Mouse (Mus musculus) heart, embryonic 14.5 days (tissue): ENCODE measurements around the gene Lrrc9. TPM values are rescaled to one million over a fixed set of nuclear protein-coding genes. Genes with fewer than 3 reads are reported as not detected.
A peak's percentile ranks its signal among the peaks of the same experiment; 100 is the strongest.

ENCODE experiments used
- ATAC-seq: fragments of 200-750 bp; cut with Nextera tagmentation; 2 replicates; pipeline ENCODE4 v1.8.0; 2017; ENCODE audit warnings: low read depth, moderate TSS enrichment; ENCODE audit not compliant: insufficient number of reproducible peaks, insufficient read depth, low FRiP score
- H3K27ac ChIP-seq, 2 experiments: fragments of 200-500 bp in 1 of 2; fragments of 300-500 bp in 1 of 2; sonication (generic) in 1 of 2; replicated peaks in 1 of 2; 2 replicates each; pipeline ENCODE4 v1.5.1; 2012 to 2014; ENCODE audit warnings: low read depth in 2 of 2, low read length in 2 of 2, control low read depth in 1 of 2, mild to moderate bottlenecking in 1 of 2, mixed read lengths in 1 of 2; ENCODE audit not compliant: control insufficient read depth in 1 of 2, insufficient read depth in 1 of 2
- H3K27me3 ChIP-seq: fragments of 300-500 bp; sonication (generic); 2 replicates; pipeline ENCODE4 v1.6.1; 2014; ENCODE audit warnings: mild to moderate bottlenecking, low read length, control low read depth; ENCODE audit not compliant: control insufficient read depth, insufficient read depth
- H3K36me3 ChIP-seq: fragments of 300-500 bp; sonication (generic); 2 replicates; pipeline ENCODE4 v1.6.1; 2014; ENCODE audit warnings: mild to moderate bottlenecking, control low read depth, low read length, mixed read lengths; ENCODE audit not compliant: control insufficient read depth, insufficient read depth
- H3K4me1 ChIP-seq, 2 experiments: fragments of 200-500 bp in 1 of 2; fragments of 300-500 bp in 1 of 2; sonication (generic) in 1 of 2; 2 replicates each; pipeline ENCODE4 v1.6.1; 2012 to 2014; ENCODE audit warnings: low read length in 2 of 2, control low read depth in 1 of 2, mixed read lengths in 1 of 2; ENCODE audit not compliant: control insufficient read depth in 2 of 2, insufficient read depth in 2 of 2
- H3K4me2 ChIP-seq: fragments of 300-500 bp; sonication (generic); 2 replicates; pipeline ENCODE4 v1.6.1; 2014; ENCODE audit warnings: mild to moderate bottlenecking, low read length
- H3K4me3 ChIP-seq, 2 experiments: fragments of 200-500 bp in 1 of 2; fragments of 300-500 bp in 1 of 2; sonication (generic) in 1 of 2; 2 replicates each; pipeline ENCODE4 v1.5.1; 2012 to 2014; ENCODE audit warnings: low read length in 2 of 2, mild to moderate bottlenecking in 2 of 2, control low read depth in 1 of 2, low read depth in 1 of 2, moderate library complexity in 1 of 2; ENCODE audit not compliant: control insufficient read depth in 1 of 2, insufficient read depth in 1 of 2
- H3K9ac ChIP-seq: fragments of 300-500 bp; sonication (generic); 2 replicates; pipeline ENCODE4 v1.6.1; 2014; ENCODE audit warnings: mild to moderate bottlenecking, low read length
- H3K9me3 ChIP-seq: fragments of 300-500 bp; sonication (generic); 2 replicates; pipeline ENCODE4 v1.6.1; 2016; ENCODE audit warnings: low read length, control low read depth; ENCODE audit not compliant: control insufficient read depth
- WGBS: fragments of 180-500 bp; shearing (Covaris S2); extraction: QIAGEN DNeasy Blood & Tissue Kit; methylation state at CpG from one replicate; pipeline ENCODE4 v1.1.7; 2014; 5-methylcytosine and 5-hydroxymethylcytosine counted together
- polyA plus RNA-seq: library from polyadenylated mRNA; unstranded; fragments of >200 nt; fragmentation: Nextera tagmentation; extraction: Ambion mirVana; gene quantifications from 2 replicates; pipeline ENCODE4 v1.2.1, GENCODE M21; 2014

The Lrrc9 gene
- polyA plus RNA-seq, 1 experiment from 2014 or later = 0.77 TPM

- Histone ChIP-seq H3K4me3 (no peak overlapping the region), H3K4me1 (no peaks in the 10 kb centered on the region), H3K4me2 (no peak overlapping the region), H3K36me3 (no peaks in the 10 kb centered on the region), H3K9me3 (no peaks in the 10 kb centered on the region), H3K27me3 (no peaks in the 10 kb centered on the region), H3K9ac (no peak overlapping the region), H3K27ac (no peak overlapping the region)
- no peak for ATAC-seq
- 54% methylated on average over 17 of the region's 17 CpGs for WGBS
These were observed 12.3 kb downstream of the Lrrc9 start for GRCm38 (mm10) chr12:72453941-72454340.

DNA sequence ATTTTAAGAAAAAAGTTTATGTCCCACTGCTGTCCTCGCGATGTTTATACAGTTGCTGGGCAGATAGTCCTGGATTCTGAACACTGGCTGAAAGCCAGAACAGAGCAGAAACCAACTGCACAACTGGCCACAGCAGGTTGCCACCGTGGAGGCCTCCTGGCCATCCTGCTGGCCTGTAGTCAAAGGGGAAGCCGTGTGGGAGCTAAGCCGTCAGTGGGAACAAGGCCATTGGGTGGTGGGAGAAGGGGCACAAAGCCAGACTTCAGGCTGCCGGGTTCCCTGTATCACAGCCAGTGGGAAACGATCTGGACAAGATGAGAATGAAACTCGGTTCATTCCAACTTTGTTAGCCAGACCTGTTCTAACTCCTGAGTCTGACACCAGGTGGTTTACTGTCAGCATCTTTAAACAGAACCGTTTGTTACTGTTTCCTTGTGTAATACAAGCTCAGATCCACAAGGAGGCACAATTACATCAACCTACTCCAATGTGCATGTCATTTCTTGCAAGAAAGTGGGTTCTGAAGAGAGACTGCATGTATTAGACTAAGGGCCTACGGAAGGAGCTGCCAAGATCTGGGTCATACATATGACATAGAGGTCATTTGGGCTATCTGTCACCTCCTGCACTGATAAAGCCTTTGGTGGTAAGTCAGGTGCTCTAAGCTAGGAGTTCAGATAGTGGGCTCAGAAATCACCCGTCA is 19.7 kb downstream of the Lrrc9 start:
- no peaks in the 10 kb centered on the region for H3K4me1 ChIP-seq
- ATAC-seq = no peak

DNA sequence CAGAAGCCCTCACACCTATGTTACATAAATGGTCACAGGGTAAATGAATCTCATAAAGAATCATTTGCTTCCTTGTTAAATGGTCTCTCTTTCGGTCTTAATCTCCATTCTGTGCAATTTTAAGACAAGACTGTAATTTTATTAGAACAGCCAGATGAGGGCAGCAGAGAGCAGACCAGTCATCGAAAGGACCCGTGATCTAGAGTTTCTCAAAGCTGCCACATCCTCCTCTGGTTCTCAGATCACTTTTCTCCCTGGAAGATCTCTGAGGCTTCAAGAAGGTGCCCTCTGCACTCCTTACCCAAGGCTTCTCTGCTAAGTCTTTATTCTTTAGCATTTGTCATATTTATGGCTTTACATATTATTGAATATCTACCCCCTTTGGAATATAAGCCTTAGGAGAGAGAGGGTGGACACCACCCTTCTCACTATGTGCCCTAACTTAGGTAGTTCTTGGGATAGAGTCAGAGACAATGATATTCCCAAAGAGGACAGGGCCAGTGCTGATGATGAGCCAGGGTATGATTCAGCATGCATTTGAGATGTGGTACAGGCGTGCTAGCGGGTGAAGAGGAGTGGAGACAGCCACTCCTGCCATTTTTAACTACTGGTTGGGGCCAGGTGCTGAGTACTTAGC is 20.3 kb downstream of the Lrrc9 start:
- peak overlapping the region; percentile 11 for H3K4me2 ChIP-seq
- WGBS = 45% methylated on average over 5 of the region's 5 CpGs
- ATAC-seq = no peak
- H3K9me3 ChIP-seq = no peaks in the 10 kb centered on the region
- no peak overlapping the region for H3K4me3 ChIP-seq
- H3K27me3 ChIP-seq = no peaks in the 10 kb centered on the region
- H3K4me1 ChIP-seq = no peaks in the 10 kb centered on the region
- no peak overlapping the region for H3K9ac ChIP-seq
- H3K27ac ChIP-seq = no peak overlapping the region
- no peaks in the 10 kb centered on the region for H3K36me3 ChIP-seq

More for the DNA sequence above, 19.7 kb downstream of the Lrrc9 start:
- no peak overlapping the region for H3K9ac ChIP-seq
- H3K4me2 ChIP-seq = peak overlapping the region; percentile 11
- no peak overlapping the region for H3K27ac ChIP-seq
- no peaks in the 10 kb centered on the region for H3K36me3 ChIP-seq
- no peak overlapping the region for H3K4me3 ChIP-seq
- H3K27me3 ChIP-seq = no peaks in the 10 kb centered on the region
- H3K9me3 ChIP-seq = no peaks in the 10 kb centered on the region
- WGBS = 52% methylated on average over 11 of the region's 11 CpGs

GRCm38 (mm10) chr12:72465826-72466501 is 24.3 kb downstream of the Lrrc9 start:
- H3K4me1 ChIP-seq = no peaks in the 10 kb centered on the region
- H3K9me3 ChIP-seq = no peaks in the 10 kb centered on the region
- H3K27ac ChIP-seq = no peak overlapping the region
- no peak overlapping the region for H3K4me2 ChIP-seq
- H3K9ac ChIP-seq = no peak overlapping the region
- H3K4me3 ChIP-seq = no peak overlapping the region
- H3K27me3 ChIP-seq = no peaks in the 10 kb centered on the region
- H3K36me3 ChIP-seq = no peaks in the 10 kb centered on the region
- no peak for ATAC-seq
- 79% methylated on average over 5 of the region's 5 CpGs for WGBS

GRCm38 (mm10) chr12:72467269-72467668 is 25.6 kb downstream of the Lrrc9 start:
- no peaks in the 10 kb centered on the region for H3K27me3 ChIP-seq
- no peaks in the 10 kb centered on the region for H3K36me3 ChIP-seq
- no peak overlapping the region for H3K4me2 ChIP-seq
- no peak overlapping the region for H3K9ac ChIP-seq
- WGBS = 92% methylated on average over 1 of the region's 1 CpGs
- ATAC-seq = no peak
- H3K9me3 ChIP-seq = no peaks in the 10 kb centered on the region
- H3K4me1 ChIP-seq = no peaks in the 10 kb centered on the region
- no peak overlapping the region for H3K4me3 ChIP-seq
- no peak overlapping the region for H3K27ac ChIP-seq

GRCm38 (mm10) chr12:72467789-72468188 is 26.1 kb downstream of the Lrrc9 start:
- WGBS = 83% methylated on average over 4 of the region's 4 CpGs
- H3K4me2 ChIP-seq = no peak overlapping the region
- H3K4me1 ChIP-seq = no peaks in the 10 kb centered on the region
- H3K27me3 ChIP-seq = no peaks in the 10 kb centered on the region
- no peak overlapping the region for H3K27ac ChIP-seq
- no peaks in the 10 kb centered on the region for H3K36me3 ChIP-seq
- no peak overlapping the region for H3K9ac ChIP-seq
- no peak for ATAC-seq
- H3K4me3 ChIP-seq = no peak overlapping the region
- no peaks in the 10 kb centered on the region for H3K9me3 ChIP-seq

DNA sequence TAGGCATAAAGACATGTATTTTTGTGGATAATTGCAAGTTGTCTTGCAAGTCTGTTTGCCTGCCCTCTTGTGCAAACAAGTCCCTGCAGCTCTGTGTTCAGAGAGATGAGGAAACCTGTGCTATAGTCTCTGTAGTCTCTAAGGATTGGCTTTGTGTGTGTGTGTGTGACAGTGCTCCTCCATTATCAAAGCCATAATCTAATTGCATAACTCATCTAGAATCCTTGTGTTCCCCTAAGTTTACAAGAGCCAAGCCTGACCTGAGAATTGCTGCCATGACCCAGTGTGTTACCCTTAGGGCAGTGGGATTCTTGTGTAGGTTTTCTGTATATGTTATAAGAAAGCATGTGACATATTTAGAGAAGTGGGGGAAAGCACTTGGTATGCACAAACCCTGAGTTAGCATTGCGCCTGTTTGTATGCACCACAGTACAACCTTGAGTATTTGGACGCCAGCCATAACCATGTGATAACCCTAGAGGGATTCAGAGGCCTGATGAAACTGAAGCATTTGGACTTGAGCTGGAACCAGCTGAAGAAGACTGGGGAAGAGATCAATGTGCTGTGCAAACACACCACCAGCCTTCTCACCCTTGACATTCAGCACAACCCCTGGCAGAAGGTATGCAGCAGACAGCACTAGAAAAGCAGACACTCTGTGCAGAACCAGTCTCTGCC is 35.2 kb downstream of the Lrrc9 start:
- peaks cover 2 to 16% of the 10 kb centered on the region in 2 experiments; a peak in 2 of 4 replicates for H3K4me1 ChIP-seq
- H3K9me3 ChIP-seq = no peaks in the 10 kb centered on the region
- no peaks in the 10 kb centered on the region for H3K36me3 ChIP-seq
- ATAC-seq = no peak
- H3K4me3 ChIP-seq = no peak overlapping the region
- no peak overlapping the region for H3K4me2 ChIP-seq
- H3K9ac ChIP-seq = no peak overlapping the region
- WGBS = 38% methylated on average over 2 of the region's 2 CpGs
- no peaks in the 10 kb centered on the region for H3K27me3 ChIP-seq
- H3K27ac ChIP-seq = peak overlapping the region; percentile 13 to 70; a peak in 2 of 4 replicates
